Mouse (Mus musculus) embryonic facial prominence, embryonic 12.5 days (tissue): ENCODE results near the gene Sox12. TPM values are rescaled to one million over a fixed set of nuclear protein-coding genes. Genes with fewer than 3 reads are reported as not detected.
A peak's percentile ranks its signal among the peaks of the same experiment; 100 is the strongest.
"Not testable (repeated sequence)": the region's sequence is repeated elsewhere in the genome, so short reads cannot be mapped to it uniquely, and the experiment has no call there.

Experiments used
- ATAC-seq: fragments of 200-750 bp; cut with Nextera tagmentation; 2 replicates; pipeline ENCODE4 v1.8.0; 2017; ENCODE audit not compliant: insufficient number of reproducible peaks, insufficient read depth, low FRiP score, low TSS enrichment
- H3K27ac ChIP-seq: fragments of 300-500 bp; sonication (generic); 2 replicates; pipeline ENCODE4 v1.5.1; 2016; ENCODE audit warnings: mild to moderate bottlenecking
- H3K27me3 ChIP-seq: fragments of 300-500 bp; sonication (generic); 2 replicates; pipeline ENCODE4 v1.6.1; 2016; ENCODE audit warnings: mild to moderate bottlenecking, moderate library complexity
- H3K36me3 ChIP-seq: fragments of 300-500 bp; sonication (generic); 2 replicates; pipeline ENCODE4 v1.6.1; 2016; ENCODE audit warnings: mild to moderate bottlenecking
- H3K4me1 ChIP-seq: fragments of 300-500 bp; sonication (generic); 2 replicates; pipeline ENCODE4 v1.6.1; 2016
- H3K4me2 ChIP-seq: fragments of 300-500 bp; sonication (generic); replicated peaks from 2 replicates; pipeline ENCODE4 v1.6.1; 2016; ENCODE audit warnings: mild to moderate bottlenecking, moderate library complexity
- H3K4me3 ChIP-seq: fragments of 300-500 bp; sonication (generic); 2 replicates; pipeline ENCODE4 v1.5.1; 2016; ENCODE audit warnings: mild to moderate bottlenecking
- H3K9ac ChIP-seq: fragments of 300-500 bp; sonication (generic); 2 replicates; pipeline ENCODE4 v1.6.1; 2016; ENCODE audit warnings: mild to moderate bottlenecking, moderate library complexity
- H3K9me3 ChIP-seq: fragments of 300-500 bp; sonication (generic); 2 replicates; pipeline ENCODE4 v1.6.1; 2016; ENCODE audit warnings: mild to moderate bottlenecking, moderate library complexity
- WGBS: fragments of 180-500 bp; shearing (Covaris S2); methylation state at CpG from one replicate; pipeline ENCODE4 v1.1.7; 2016; 5-methylcytosine and 5-hydroxymethylcytosine counted together
- polyA plus RNA-seq: library from polyadenylated mRNA; unstranded; fragments of >200 nt; fragmentation: Nextera tagmentation; extraction: Ambion mirVana; gene quantifications from 2 replicates; pipeline ENCODE4 v1.2.1, GENCODE M21; 2016

Sox12 gene
- 16.9 and 18.1 TPM in 2 replicates for polyA plus RNA-seq

DNA sequence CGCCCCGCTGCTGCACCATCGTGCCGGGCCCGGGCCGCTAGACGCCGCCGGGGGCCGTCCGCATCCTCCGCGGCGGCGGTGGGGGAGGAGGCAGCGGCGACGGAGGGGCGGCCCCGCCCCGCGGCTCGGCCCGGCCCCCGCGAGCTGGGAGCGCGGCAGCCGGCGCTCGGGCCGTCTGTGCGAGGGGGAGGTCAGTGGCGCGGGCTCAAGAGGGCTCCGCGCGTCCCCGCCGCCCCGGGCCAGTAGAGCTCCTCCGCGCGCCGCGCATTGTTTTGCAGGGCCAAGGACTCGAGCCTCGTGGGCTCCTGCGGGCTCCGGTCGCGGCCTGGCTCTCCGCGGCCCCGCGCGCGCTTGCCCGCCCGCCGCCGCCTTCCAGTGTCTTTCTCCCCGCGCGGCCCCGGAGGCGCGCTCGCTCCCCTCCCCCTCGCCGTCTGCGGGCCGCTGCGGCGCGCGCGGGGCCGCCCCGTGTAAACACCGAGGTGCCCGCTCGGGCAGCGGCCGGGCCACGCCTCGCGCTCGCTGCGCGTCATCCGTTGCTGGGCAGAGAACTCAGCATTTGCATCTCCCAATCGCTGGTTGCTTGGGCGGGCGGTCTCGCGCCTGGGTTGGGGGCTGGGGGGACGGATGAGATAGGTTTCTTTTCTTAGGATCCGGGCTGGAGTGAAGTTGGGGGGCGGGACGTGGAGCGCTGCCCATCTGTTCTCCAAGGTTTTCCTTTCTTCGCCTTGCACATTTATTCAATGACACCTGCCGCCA is at the start of gene Sox12:
Sox12 (minus strand) TSS at position 384 of the 756 bp plus-strand sequence.
- Histone ChIP-seq H3K27me3 (no peaks in the 10 kb centered on the region), H3K4me1 (peaks cover 37% of the 10 kb centered on the region), H3K9me3 (no peaks in the 10 kb centered on the region), H3K4me3 (peak within 1 kb of the TSS; percentile 96), H3K36me3 (peaks cover 7% of the 10 kb centered on the region), H3K27ac (peak within 1 kb of the TSS; percentile 99), H3K4me2 (peak within 1 kb of the TSS; percentile 93), H3K9ac (peak within 1 kb of the TSS; percentile 98)
- peak; percentile 62 for ATAC-seq
- WGBS = under 1% methylated on average over 86 of the region's 104 CpGs

DNA sequence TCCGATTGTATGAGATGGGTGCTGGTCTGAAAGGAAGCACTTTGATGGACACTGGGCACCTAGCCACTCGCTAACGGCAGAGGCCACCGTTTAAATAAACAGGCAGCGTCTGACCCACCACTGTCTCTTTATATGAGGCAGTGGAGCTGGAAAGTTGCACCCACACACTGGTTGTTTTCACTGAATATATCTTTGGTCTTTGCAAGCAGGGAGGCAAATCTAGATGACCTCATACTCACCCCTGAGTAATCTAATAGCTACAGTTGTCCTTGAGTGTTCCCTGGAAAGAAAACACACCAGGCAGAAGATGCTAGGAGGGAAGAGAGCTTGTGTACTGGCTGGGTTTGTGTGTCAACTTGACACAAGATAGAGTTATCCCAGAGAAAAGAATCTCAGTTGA is 49.6 kb upstream of the Sox12 start:
- no peaks in the 10 kb centered on the region for H3K36me3 ChIP-seq
- H3K9me3 ChIP-seq = no peaks in the 10 kb centered on the region
- no peak overlapping the region for H3K4me3 ChIP-seq
- H3K27ac ChIP-seq = no peak overlapping the region
- peaks cover 12% of the 10 kb centered on the region for H3K4me1 ChIP-seq
- H3K27me3 ChIP-seq = no peaks in the 10 kb centered on the region
- no peak overlapping the region for H3K9ac ChIP-seq
- WGBS = 38% methylated on average over 5 of the region's 5 CpGs
- H3K4me2 ChIP-seq = no peak overlapping the region
- ATAC-seq = no peak

DNA sequence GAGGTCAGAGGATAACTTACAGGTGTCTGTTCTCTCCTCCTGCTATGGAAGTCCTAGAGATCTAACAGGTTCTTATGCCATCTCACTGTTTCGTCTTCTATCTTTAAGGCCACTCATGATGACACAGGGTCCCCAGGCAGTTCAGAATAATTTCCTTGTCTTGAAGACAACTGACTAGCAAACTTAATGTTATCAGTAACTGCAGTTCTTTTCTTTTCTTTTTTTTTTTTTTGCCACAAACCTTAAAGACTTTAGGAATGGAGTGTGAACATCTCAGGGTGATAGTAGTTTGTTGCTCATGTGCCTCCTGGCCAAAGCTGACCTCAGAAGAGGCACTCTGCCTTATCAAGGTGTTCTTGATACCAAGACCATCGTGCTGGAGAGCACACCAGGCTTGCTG is 48.8 kb upstream of the Sox12 start:
- no peak for ATAC-seq
- Histone ChIP-seq H3K27ac (no peak overlapping the region), H3K4me1 (peaks cover 12% of the 10 kb centered on the region), H3K27me3 (no peaks in the 10 kb centered on the region), H3K9ac (no peak overlapping the region), H3K36me3 (no peaks in the 10 kb centered on the region), H3K9me3 (no peaks in the 10 kb centered on the region), H3K4me3 (no peak overlapping the region), H3K4me2 (no peak overlapping the region)
- 64% methylated on average over 2 of the region's 2 CpGs for WGBS

DNA sequence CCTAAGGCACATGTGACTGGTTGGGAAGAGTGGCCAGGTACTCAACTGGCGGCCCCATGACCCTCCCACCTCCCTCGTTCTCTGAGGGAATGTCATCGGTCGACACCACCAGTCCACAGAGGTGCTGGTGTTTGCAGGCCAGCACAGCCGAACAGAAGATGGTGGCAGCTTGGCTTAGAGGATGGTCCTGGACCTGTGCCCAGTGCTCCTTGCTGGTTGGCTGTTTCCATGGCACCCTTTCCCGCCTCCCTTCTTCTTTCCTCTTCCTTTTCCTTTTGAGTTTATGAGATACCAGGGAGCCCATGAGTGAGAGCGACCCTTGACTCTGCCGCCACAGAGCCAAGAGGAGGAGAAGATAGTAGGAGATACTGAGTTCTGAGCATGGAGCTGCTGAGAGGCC is 45.4 kb upstream of the Sox12 start:
- H3K27ac ChIP-seq = no peak overlapping the region
- 87% methylated on average over 8 of the region's 8 CpGs for WGBS
- no peak overlapping the region for H3K4me2 ChIP-seq

DNA sequence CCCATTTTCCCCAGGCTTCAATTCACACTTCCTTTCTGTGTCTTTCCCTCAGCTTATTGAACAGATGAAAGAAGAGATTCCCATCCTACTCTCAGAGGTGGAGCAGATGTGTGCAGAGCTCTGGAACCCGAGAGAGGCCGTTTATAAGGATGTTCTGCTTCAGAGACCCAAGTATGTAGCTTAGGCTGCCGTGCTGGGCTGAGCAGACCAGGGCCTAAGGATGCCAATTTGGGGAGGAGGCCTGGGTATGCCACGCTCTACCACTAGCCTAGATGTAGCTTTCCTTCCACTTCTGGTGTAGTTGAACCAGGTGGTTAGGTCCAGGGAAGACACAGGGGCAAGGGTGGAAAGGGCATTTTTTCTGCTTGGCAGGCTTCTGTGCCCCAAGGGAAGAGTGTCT is 44.5 kb upstream of the Sox12 start:
- no peaks in the 10 kb centered on the region for H3K9me3 ChIP-seq
- H3K27ac ChIP-seq = no peak overlapping the region
- no peak overlapping the region for H3K9ac ChIP-seq
- no peak for ATAC-seq
- H3K27me3 ChIP-seq = no peaks in the 10 kb centered on the region
- H3K36me3 ChIP-seq = no peaks in the 10 kb centered on the region
- H3K4me1 ChIP-seq = peaks cover 5% of the 10 kb centered on the region
- H3K4me3 ChIP-seq = no peak overlapping the region
- 74% methylated on average over 4 of the region's 4 CpGs for WGBS
- H3K4me2 ChIP-seq = no peak overlapping the region

More for the DNA sequence above, 45.4 kb upstream of the Sox12 start:
- no peaks in the 10 kb centered on the region for H3K36me3 ChIP-seq
- H3K4me1 ChIP-seq = peaks cover 12% of the 10 kb centered on the region
- no peak overlapping the region for H3K9ac ChIP-seq
- no peak for ATAC-seq
- H3K4me3 ChIP-seq = no peak overlapping the region
- no peaks in the 10 kb centered on the region for H3K27me3 ChIP-seq
- no peaks in the 10 kb centered on the region for H3K9me3 ChIP-seq

DNA sequence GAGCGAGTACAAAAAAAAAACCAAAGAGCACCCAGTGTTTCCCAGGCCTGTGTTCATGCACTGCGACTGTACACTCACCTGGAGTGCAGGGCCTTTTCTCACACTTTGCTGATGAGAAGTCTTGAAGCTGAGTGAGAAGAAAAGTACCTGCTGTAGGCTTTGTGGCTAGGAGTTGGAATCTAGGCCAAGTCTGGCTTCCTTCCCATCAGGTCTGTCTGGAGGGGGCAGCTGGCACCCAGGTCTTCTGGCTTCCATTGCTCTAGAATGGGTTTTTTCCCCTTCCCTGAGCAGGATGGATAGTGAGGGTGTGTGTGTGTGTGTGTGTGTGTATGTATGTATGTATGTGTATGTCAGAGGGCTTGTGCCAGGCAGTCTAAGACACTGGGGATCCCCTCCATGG is 42.0 kb upstream of the Sox12 start:
- Histone ChIP-seq H3K9me3 (no peaks in the 10 kb centered on the region), H3K9ac (no peak overlapping the region), H3K36me3 (no peaks in the 10 kb centered on the region), H3K4me1 (peaks cover 8% of the 10 kb centered on the region), H3K4me3 (no peak overlapping the region), H3K27ac (no peak overlapping the region), H3K27me3 (no peaks in the 10 kb centered on the region), H3K4me2 (no peak overlapping the region)
- no peak for ATAC-seq
- WGBS = 84% methylated on average over 2 of the region's 2 CpGs

DNA sequence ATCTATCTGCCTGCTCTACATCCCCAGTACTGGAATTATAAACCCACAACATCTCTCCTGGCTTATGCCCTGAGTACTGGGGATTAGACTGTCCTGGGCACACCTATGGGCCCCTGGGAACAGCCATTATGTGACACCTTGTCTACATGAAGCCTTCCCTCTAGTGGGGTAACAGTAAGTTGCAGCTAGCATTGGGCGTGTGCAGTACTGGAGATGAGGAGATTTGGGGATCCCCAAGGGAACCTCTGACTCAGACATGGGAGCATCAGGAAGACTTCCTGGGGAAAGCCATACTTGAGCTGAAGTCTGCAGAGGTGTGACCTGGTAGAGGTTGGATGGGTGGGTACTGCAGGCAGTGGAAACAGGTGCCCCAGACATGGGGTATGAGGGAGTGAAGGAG is 41.1 kb upstream of the Sox12 start:
- Histone ChIP-seq H3K27ac (no peak overlapping the region), H3K4me2 (no peak overlapping the region), H3K36me3 (no peaks in the 10 kb centered on the region), H3K9me3 (no peaks in the 10 kb centered on the region), H3K27me3 (no peaks in the 10 kb centered on the region), H3K4me3 (no peak overlapping the region), H3K4me1 (peaks cover 8% of the 10 kb centered on the region), H3K9ac (no peak overlapping the region)
- 53% methylated on average over 1 of the region's 1 CpGs for WGBS
- ATAC-seq = no peak

DNA sequence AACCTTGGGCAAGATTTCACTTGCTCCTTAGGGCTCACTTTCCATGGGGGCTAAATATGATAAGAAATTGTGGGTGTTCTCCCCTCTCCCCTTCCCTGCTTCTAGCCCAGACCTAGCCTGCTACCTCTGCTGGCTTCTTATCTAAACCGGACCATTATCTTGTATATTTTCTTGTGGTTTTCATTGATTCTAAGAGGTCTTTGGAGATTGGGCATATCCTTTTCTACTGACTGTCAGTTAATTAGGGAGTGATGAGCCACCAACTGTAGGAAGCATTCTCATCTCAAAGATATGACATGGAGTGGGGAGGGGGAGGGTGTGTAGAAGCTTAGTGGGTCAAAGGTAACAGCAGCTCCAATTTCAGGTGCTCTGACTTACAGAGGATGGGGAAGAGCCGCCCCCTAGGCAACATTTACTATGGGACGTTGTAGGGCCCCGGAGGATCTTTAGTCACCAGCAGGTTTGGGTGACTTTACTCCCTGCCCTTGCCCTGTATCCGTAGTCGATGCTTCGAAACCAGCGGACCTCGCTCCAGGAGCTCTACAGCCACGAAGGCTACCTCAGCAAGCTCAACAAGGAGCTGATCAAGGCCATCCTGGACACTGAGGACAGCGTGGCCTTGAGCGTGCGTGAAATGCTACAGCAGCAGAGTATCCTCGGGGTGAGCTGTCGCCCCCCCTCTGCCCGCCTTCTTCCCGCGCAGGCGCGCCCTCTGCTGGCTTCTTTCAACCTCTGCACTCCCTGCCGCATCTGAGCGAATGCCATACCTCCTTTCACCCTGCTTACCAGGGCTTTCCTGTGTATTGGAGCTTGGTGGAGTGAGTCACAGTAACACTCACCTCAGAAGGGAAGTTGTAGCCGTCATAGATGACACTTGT is 39.4 kb upstream of the Sox12 start:
- Histone ChIP-seq H3K36me3 (no peaks in the 10 kb centered on the region), H3K9me3 (no peaks in the 10 kb centered on the region), H3K27ac (no peak overlapping the region), H3K9ac (peak overlapping the region; percentile 50), H3K4me2 (peak overlapping the region; percentile 56), H3K4me3 (peak overlapping the region; percentile 29), H3K4me1 (peaks cover 8% of the 10 kb centered on the region), H3K27me3 (no peaks in the 10 kb centered on the region)
- peak; percentile 79 for ATAC-seq
- 3% methylated on average over 23 of the region's 23 CpGs for WGBS

DNA sequence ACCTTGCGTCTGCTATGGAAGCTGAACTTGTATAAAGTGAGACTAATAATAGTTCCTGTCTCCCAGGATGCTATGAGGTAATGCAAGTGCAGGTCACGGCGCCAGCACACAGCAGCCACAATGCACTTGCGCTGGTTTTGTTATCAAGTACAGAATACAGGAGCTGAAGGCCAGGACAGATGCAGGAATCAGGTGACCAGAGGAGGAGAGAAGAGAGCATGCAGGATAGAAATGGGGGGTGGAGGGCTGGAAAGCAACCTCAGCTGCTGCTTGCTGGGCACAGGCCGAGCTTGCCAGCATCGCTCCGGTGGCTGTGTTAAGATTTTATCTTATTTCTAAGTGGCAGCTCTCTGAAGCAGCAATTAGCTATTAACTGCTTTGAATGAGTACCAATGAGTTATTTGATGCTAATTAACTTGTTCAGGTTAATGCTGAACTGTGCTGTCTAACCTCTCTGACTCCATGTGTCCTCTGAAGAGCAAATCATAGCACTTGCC is 38.6 kb upstream of the Sox12 start:
- H3K4me2 ChIP-seq = no peak overlapping the region
- no peak for ATAC-seq
- H3K9ac ChIP-seq = no peak overlapping the region
- H3K27ac ChIP-seq = no peak overlapping the region
- H3K4me3 ChIP-seq = no peak overlapping the region
- peaks cover 8% of the 10 kb centered on the region for H3K4me1 ChIP-seq
- H3K27me3 ChIP-seq = no peaks in the 10 kb centered on the region
- 77% methylated on average over 7 of the region's 7 CpGs for WGBS
- H3K9me3 ChIP-seq = no peaks in the 10 kb centered on the region
- no peaks in the 10 kb centered on the region for H3K36me3 ChIP-seq

DNA sequence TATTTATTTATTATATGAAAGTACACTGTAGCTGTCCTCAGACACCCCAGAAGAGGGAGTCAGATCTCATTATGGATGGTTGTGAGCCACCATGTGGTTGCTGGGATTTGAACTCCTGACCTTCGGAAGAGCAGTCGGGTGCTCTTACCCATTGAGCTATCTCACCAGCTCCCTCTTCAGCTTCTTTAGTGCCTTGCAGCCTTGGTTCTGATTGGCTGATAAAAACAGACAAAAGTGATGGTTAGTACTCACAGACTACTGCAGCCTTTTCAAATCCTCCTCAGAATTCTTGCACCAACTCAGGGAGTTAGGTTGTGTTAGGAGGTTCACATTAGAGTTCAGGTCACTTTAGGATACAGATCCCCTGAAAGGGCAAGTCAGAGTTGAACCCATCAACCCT is 30.6 kb upstream of the Sox12 start:
- not testable (repeated sequence) for H3K4me1 ChIP-seq, H3K27ac ChIP-seq, H3K9ac ChIP-seq, ATAC-seq, H3K4me3 ChIP-seq, H3K36me3 ChIP-seq, H3K4me2 ChIP-seq, H3K27me3 ChIP-seq, H3K9me3 ChIP-seq
- 81% methylated on average over 2 of the region's 2 CpGs for WGBS

DNA sequence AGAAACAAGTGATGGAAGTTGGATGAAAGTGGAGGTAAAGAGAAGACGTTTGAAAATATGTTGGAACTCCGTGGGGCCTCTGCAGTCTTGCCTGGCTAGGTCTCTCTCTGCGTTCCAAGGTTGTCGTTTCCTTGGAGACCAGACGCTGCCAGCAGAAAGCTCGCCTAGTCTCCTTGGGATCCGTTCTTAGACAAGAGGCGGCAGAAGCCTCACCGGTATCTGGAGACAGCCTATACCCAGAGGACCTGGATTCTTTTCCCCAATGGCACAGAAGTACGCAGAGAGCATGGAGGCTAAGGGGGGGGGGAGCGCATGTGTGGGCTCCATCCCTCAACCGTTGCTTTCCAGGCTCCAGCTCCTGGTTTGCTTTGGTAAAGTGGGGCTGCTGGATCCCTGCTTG is 29.6 kb upstream of the Sox12 start:
- H3K4me3 ChIP-seq = no peak overlapping the region

More for the DNA sequence above, 29.6 kb upstream of the Sox12 start:
- no peak overlapping the region; the same call in 1 of the 2 replicates for H3K9ac ChIP-seq
- 9% methylated on average over 12 of the region's 12 CpGs for WGBS
- 0 out of 2 replicates have a peak, but pooled peaks cover 5% of the 10 kb centered on the region for H3K9me3 ChIP-seq
- H3K4me1 ChIP-seq = peaks cover 3% of the 10 kb centered on the region; the same call in 1 of the 2 replicates
- H3K27ac ChIP-seq = no peak overlapping the region
- peak overlapping the region; percentile 33 for H3K4me2 ChIP-seq
- ATAC-seq = no peak
- H3K36me3 ChIP-seq = no peaks in the 10 kb centered on the region
- H3K27me3 ChIP-seq = no peaks in the 10 kb centered on the region
